Comparison of ENCODE assay signal across 7 mouse cellular contexts in the genomic region with DNA sequence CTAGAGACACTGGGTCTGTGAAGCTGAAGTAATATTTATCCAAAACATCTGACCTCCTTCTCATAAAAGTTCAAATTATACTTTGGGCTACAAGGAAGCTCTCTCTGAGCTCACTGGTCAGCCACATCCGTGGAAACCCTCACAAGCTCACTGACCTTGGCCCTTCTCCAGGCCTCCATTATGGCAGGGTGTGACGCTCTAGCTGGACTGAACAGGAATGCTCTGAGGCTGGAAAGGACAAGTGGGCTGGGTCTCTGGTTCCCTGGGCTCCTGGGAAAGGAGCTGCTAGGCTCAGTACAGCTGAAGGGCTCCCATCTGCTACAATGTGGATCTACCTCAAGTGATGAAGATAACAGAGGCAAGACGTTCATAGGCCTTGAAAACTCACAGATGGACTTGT. TPM values are rescaled to one million over a fixed set of nuclear protein-coding genes. Genes with fewer than 3 reads are reported as not detected.
A peak's percentile ranks its signal among the peaks of the same experiment; 100 is the strongest.
DNase-seq lines count a peak whose midpoint lies in the region; ATAC-seq lines count a peak whose summit lies in the region.
"Not testable (repeated sequence)": the region's sequence is repeated elsewhere in the genome, so short reads cannot be mapped to it uniquely, and the experiment has no call there.

No protein-coding gene starts in this region.

- intact Hi-C loops in heart, postnatal 25 days (cut with DNase I) = loop anchor here (5.0 kb wide), 1 partner anchor 36 kb away; the partner anchor contains the start of gene Fam129a

- 57% methylated on average over 3 of the region's 3 CpGs for WGBS in kidney, embryonic 16.5 days
- 47% methylated on average over 3 of the region's 3 CpGs for WGBS in lung, embryonic 16.5 days

- H3K4me2 ChIP-seq in kidney, embryonic 16.5 days (replicated peaks; ENCODE audit: low read depth, low read length); lung, embryonic 16.5 days (ENCODE audit: low read depth, low read length): not testable (repeated sequence)

- ATAC-seq in erythroblast, adult 5-6 weeks (replicated peaks; ENCODE audit: low FRiP score, poor library complexity, severe bottlenecking) = 0 out of 2 replicates have a peak, but pooled peaks have one; percentile 36
- 0 out of 2 replicates have a peak, but pooled peaks have one; percentile 19 for ATAC-seq in kidney, embryonic 16.5 days (ENCODE audit: low FRiP score, low TSS enrichment)
- 0 out of 2 replicates have a peak, but pooled peaks have one; percentile 31 for ATAC-seq in lung, embryonic 16.5 days (ENCODE audit: low read depth)

- not testable (repeated sequence) for H3K9me3 ChIP-seq in kidney, embryonic 16.5 days (ENCODE audit: low read length); lung, embryonic 16.5 days (ENCODE audit: control insufficient read depth, low read length)

- peak; percentile 75 to 87 for DNase-seq in adrenal gland, adult (ENCODE audit: inconsistent age in 2 of 2, low spot score in 1 of 2)
- DNase-seq in heart, adult 11 months = peak; percentile 98
- DNase-seq in heart, postnatal 25 days (ENCODE audit: low spot score) = peak; percentile 52
- DNase-seq in ovary, adult 18-20 months (ENCODE audit: low spot score) = peak; percentile 32

- not testable (repeated sequence) for H3K36me3 ChIP-seq in kidney, embryonic 16.5 days (ENCODE audit: insufficient read depth, low read length); lung, embryonic 16.5 days (ENCODE audit: control insufficient read depth, insufficient read depth, low read length)

- not testable (repeated sequence) for H3K4me1 ChIP-seq in kidney, embryonic 16.5 days (ENCODE audit: insufficient read depth, low read length); lung, embryonic 16.5 days (replicated peaks; ENCODE audit: control insufficient read depth, insufficient read depth, low read length)

- not testable (repeated sequence) for H3K4me3 ChIP-seq in kidney, embryonic 16.5 days (ENCODE audit: low read length); lung, embryonic 16.5 days (ENCODE audit: low read length)

- H3K9ac ChIP-seq in kidney, embryonic 16.5 days (replicated peaks; ENCODE audit: low read length); lung, embryonic 16.5 days (ENCODE audit: low read length): not testable (repeated sequence)

- H3K27me3 ChIP-seq in kidney, embryonic 16.5 days (ENCODE audit: insufficient read depth, low read length); lung, embryonic 16.5 days (ENCODE audit: control insufficient read depth, insufficient read depth, low read depth, low read length): not testable (repeated sequence)

- not testable (repeated sequence) for H3K27ac ChIP-seq in kidney, embryonic 16.5 days (ENCODE audit: low read length); lung, embryonic 16.5 days (ENCODE audit: low read length)

RNA-seq across cellular contexts. Expression of gene Fam129a, which starts 37.0 kb away (rescaled TPM):
- total RNA-seq in erythroblast, adult 5-6 weeks (2015; ENCODE audit: low replicate concordance) = 12.7 and 15.4 TPM in 2 replicates
- total RNA-seq in erythroblast, adult 5-6 weeks (2017; ENCODE audit: low replicate concordance) = 10.9 and 13.3 TPM in 2 replicates
- total RNA-seq in heart, postnatal 25 days (2021) = 10 to 100 TPM; 12.9 to 19.3 TPM
- 11.1 and 11.8 TPM in 2 replicates for polyA plus RNA-seq in kidney, embryonic 16.5 days (2015; fragmentation: Nextera tagmentation; extraction: Ambion mirVana)
- 12.4 and 14.1 TPM in 2 replicates for polyA plus RNA-seq in lung, embryonic 16.5 days (2015; fragmentation: Nextera tagmentation; extraction: Ambion mirVana)

Comparison
In these comparisons a context has a peak if more than half of its experiments do, and no peak if none do; other contexts are left out.
1. DNase-seq: peak in every context shown above with its lines; median percentile 98 in heart, adult 11 months; 81 in adrenal gland, adult; 52 in heart, postnatal 25 days; 32 in ovary, adult 18-20 months.